Mouse (Mus musculus) kidney, adult 2 months (tissue): ENCODE results near the gene Colgalt1.

Experiments used
- CTCF ChIP-seq: fragments of 200-500 bp; conservative IDR thresholded peaks from 2 replicates; pipeline ENCODE4 v1.5.1; 2011; ENCODE audit warnings: low read depth, mild to moderate bottlenecking, control low read depth, low read length, moderate library complexity, mixed read lengths; ENCODE audit not compliant: insufficient read depth, insufficient read length
- POLR2A ChIP-seq: fragments of 200-500 bp; IDR thresholded peaks from one replicate; pipeline ENCODE4 v1.6.1; 2011; ENCODE audit warnings: low read depth, low read length, control low read depth

DNA sequence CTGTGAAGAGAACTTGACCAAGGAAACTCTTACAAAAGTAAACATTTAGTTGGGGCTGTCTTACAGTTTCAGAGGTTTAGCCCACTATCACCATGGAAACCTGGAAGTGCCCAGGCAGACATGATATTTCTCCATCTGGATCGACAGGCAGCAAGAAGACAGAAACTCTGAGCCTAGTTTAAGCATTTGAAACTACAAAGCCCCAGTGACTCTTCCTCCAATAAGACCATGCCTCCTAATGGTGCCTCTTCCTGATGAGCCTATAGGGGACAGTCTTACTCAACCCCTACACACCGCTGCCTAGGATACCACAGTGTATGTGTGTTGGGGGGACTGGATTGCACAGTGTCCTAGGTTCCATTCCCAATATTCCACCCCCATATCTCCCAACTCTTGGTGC, 63.3 kb downstream of the Colgalt1 start:
- TF ChIP-seq CTCF (no peak), POLR2A (no peak)
